Mouse (Mus musculus): ENCODE data around the gene Ppp6r1.

- TF ChIP-seq POLR2A (IDR thresholded peaks at IDR 0.05; ENCODE audit: insufficient read depth, low read length) (no peak), CTCF (IDR thresholded peaks at IDR 0.05; ENCODE audit: low read depth, low read length) (no peak), EP300 (IDR thresholded peaks at IDR 0.05; ENCODE audit: insufficient read depth, low read depth, low read length) (no peak)
Observed at GRCm38 (mm10) chr7:4703195-4703594, 44.4 kb upstream of the Ppp6r1 start.
